Mouse (Mus musculus) hindlimb bud, embryonic 11.5 days (tissue): ENCODE results near the gene Neu1.
"Not testable (repeated sequence)": the region's sequence is repeated elsewhere in the genome, so short reads cannot be mapped to it uniquely, and the experiment has no call there.

Experiments used
- DNase-seq: peaks from one replicate; pipeline ENCODE4 v3.0.0-alpha.2; 2012; ENCODE audit warnings: low read depth, low spot score; ENCODE audit errors: extremely low spot score

Gene Neu1

DNA sequence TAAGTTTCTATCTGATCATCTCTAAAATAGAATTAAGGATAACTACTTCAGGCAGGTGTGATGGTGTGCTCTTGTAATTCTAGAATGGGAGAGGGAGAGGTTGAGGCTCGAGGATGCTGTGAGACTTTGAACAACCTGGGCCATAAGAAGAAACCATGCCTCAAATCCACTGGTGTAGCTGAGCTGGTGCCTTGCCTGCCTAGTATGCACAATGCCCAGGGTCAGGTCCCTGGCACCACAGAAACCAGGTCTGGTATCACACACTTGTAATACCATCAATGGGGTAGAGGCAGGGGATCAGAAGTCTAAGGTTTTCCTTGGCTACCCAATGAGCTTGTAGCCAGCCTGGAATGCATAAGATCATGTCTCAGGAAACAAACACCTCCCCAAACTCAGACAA lies 31.8 kb downstream of the Neu1 start:
- DNase-seq = no peak

DNA sequence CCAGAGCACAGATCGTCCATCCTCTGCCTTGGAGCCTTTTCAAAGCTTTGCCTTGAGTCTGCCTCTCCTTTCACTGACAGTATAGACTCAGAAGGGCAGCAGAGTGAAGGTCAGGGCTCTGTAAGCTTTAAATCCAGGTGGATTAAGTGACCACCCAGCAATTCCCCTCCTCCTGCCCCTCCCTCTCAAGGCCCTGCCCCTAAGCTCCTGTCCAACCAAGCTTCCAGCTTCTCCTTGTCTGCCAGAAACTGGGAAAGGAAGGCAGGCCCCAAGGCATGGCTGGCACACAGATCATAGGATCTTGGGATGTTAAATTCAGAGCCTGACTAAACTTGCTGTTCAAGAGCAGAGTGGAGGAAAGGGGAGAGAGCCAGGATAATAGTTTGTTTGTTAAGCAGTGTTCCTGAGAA lies 33.6 kb downstream of the Neu1 start:
- no peak for DNase-seq

DNA sequence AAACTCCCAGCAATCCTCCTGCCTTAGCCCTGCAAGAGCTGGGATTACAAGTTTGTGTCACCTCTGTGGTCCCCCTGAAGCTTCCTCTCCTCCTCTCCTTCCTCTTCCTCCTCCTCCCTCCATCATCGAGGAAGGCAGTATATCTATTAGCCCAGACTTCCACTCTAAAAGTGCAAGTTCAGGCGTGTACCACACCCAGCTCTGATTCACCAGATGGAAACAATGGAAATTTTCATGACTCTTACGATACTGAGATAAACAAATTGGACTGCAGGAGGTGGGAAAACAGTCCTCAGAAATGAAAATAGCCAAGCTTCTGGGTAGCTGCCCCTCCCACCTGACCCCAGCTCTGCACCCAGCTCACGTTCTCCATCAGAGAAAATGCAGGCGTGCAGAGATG lies 34.6 kb downstream of the Neu1 start:
- DNase-seq = no peak

DNA sequence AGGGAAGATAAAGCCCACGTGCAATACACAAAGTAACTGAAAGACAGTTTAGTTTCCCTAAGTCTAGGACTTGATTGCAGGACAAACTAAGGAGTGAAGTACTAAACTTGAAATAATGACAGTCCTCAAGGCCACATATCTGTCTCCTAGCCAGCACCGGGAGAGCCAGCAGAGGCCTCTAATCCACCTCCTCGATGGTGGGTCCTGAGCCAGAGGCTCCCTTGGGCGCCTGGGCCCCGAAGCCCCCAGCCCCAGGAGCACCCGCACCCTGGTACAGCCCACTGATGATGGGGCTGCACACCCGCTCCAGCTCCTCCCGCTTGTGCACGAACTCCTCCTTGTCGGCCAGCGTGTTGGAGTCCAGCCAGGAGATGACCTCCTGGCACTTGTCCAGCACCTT lies 38.8 kb downstream of the Neu1 start, which contains the start of gene Gm20481:
Gm20481 (plus strand) TSS at position 91 of the 400 bp plus-strand sequence.
- not testable (repeated sequence) for DNase-seq

DNA sequence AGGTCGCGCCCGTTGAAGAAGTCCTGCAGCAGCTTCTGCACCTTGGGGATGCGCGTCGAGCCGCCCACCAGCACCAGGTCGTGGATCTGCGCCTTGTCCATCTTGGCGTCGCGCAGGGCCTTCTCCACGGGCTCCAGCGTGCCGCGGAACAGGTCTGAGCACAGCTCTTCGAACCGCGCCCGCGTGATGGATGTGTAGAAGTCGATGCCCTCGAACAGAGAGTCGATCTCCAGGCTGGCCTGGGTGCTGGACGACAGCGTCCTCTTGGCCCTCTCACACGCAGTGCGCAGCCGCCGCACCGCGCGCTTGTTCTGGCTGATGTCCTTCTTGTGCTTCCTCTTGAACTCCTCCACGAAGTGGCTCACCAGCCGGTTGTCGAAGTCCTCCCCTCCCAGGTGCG lies 39.8 kb downstream of the Neu1 start:
- not testable (repeated sequence) for DNase-seq

DNA sequence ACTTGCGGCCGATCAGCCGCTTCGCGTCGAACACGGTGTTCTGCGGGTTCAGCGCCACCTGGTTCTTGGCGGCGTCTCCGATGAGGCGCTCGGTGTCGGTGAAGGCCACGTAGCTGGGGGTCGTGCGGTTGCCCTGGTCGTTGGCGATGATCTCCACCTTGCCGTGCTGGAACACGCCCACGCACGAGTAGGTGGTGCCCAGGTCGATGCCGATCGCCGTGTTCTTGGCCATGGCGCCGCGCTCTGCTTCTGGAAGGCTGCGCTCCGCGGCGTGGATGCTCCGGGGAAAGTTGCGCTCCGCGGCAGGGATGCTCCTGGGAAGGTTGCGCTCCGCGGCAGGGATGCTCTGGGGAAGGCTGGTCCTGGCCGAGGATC lies 40.6 kb downstream of the Neu1 start:
- DNase-seq = not testable (repeated sequence)

DNA sequence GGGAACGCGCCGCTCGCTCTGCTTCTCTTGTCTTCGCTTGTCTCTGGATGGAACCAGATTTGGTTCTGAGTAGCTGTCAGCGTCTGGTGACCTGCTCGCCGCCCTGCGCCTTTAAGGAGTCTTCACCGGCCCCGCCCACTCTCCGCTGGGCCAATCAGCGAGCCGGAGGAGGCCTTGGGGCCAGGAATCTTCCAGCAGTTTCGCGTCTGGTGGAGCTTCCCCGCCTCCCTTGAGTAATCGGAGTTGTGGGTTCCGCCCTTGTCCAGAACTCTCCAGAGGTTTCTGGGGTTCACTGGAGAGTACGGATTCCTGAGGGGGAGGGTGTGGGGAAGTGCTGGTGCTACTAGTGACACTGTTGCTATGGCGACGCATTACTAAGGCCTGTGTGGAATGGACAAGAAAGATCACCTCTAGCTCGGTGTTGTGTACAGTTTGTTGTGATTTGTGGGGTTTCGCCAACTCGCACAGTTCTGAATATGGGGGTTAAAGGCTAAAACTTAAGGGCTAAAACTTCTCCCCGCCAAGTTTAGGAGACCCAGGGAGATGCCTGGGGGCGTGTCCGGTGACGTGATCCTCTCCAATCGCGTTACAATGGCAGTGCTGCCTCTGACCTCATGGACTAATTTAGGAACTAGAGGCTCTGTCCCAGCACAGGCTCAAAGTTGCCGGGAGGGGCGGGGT lies 41.2 kb downstream of the Neu1 start, which contains the start of the genes Hspa1a and Hspa1l:
Hspa1a (minus strand) TSS at position 88 of the 681 bp plus-strand sequence.
Hspa1l (plus strand) TSS at position 635 of the 681 bp plus-strand sequence.
- DNase-seq = not testable (repeated sequence)

DNA sequence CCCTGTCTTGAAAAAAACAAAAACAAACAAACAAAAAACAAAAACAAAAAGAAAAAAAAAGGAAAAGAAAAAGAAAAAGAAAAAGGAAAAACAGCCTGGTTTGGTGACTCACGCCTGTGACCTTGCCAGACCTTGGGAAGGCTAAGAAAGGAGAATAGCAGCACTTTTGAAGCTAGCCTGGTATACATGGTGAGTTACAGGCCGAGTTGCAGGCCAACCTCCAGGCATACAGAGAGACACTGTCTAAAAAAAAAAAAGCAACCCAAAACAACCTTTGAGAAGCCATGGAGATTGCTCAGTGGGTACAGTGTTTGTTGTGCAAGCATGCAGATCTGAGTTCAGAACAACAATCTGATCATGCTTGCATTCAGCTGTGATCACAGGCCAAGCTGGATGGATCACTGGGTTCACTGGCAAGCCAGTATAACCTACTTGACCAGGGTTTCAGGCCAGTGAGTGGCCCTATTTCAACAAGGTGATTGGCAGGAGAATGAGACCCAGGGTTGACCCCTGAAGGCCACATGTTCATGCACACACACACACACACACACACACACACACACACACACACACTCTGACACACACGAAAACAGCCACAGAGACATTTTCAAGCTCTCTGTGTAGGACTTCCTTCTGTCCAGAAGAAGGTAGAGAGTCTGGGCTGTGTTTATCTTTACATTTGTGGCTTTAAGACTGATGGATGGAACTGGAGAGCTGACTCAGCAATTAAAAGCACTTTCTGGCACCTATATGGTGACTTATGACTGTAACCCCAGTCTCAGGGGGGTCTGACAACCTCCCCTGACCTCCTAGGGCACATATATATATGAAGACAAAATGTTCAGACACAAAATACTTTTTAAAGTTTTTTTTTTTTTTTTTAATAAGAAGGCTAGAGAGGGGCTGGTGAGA lies 44.8 kb downstream of the Neu1 start:
- no peak for DNase-seq

DNA sequence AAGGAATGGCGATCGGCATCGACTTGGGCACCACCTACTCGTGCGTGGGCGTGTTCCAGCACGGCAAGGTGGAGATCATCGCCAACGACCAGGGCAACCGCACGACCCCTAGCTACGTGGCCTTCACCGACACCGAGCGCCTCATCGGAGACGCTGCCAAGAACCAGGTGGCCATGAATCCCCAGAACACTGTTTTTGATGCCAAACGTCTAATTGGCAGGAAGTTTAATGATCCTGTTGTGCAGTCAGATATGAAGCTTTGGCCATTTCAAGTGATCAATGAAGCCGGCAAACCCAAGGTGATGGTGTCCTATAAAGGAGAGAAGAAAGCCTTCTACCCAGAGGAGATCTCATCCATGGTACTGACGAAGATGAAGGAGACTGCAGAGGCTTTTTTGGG lies 45.9 kb downstream of the Neu1 start:
- no peak for DNase-seq

DNA sequence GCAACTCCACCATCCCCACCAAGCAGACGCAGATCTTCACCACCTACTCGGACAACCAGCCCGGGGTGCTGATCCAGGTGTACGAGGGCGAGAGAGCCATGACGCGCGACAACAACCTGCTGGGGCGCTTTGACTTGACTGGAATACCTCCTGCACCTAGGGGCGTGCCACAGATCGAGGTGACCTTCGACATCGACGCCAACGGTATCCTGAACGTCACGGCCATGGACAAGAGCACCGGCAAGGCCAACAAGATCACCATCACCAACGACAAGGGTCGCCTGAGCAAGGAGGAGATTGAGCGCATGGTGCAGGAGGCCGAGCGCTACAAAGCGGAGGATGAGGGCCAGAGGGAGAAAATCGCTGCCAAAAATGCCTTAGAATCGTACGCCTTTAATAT lies 47.2 kb downstream of the Neu1 start:
- no peak for DNase-seq

DNA sequence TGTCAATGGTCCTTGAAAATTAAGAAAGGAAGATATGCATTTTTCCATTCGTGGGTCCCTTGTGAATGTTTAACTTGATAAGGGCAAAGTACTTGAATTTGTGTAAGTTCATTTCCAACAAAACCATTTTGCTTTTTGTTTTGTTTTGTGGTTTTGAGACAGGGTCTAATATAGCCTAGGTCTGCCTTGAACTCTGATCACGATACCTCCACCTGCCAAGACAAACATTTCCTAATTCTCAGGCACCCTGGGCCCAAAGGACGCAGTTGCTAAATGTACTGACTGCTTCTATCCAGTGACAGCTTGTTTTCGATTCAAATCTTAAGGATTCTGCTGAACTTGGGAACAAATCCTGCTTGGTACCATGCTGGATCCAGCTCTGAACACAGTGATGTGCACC lies 48.6 kb downstream of the Neu1 start:
- no peak for DNase-seq

DNA sequence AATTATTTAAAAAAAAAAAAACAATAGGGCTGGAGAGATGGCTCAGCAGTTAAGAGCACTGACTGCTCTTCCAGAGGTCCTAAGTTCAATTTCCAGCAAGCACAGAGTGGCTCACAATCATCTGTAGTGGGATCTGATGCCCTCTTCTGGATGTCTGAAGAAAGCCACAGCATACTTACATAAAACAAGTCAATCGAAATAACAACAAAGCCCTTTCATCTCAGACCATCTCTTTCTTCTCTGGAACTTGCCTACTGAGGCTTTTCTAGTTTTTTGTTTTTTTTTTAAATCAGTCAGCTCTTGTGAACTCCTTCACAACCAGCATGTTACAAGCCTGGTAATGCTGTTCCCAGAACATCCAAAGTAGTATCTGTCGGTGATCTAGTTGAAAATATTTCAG lies 49.6 kb downstream of the Neu1 start:
- DNase-seq = no peak

DNA sequence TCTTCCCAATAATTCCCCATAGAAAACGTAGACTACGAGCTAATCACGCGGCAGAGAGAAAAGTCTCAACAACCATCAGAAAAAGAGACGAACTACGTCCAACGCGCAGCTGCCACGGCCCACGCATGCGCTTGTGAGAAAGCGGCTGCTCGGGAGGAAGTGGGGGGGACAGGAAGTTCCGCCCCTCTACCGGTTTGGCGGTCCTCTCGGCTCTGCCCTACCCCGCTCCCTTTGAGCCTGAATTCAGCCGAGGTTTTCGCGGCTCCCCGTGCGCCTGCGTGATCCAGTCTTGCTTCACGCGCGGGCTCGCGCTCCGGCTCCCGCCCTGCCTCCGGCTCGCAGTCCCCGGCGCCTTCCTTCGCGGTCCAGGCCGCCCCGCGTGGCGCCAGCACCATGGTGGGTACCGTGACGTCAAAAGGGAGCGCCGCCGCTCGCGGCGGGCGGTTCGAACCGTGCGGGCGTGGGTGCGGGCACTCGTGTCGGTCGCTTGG lies 50.7 kb downstream of the Neu1 start, which contains the start of gene Lsm2:
Lsm2 (plus strand) TSS at position 173 of the 491 bp plus-strand sequence.
- DNase-seq = peak; percentile 60

DNA sequence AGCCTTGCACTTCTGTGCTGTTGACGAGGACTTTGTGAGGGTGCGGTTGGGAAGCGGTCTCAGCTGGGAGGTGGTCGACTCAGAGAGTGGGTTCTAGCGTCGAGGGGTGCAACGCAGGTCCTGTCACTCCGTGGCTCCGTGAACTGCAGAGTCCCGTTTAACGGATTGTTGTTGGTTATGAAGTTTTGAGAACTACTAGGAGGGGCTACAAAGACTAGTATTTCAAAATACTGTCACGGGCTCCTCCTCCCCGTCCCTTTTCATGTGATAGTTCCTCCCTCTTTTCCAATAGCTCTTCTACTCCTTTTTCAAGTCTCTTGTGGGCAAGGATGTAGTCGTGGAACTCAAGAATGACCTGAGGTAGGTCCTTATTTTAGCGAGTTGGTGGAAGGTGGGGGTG lies 51.3 kb downstream of the Neu1 start:
- no peak for DNase-seq

DNA sequence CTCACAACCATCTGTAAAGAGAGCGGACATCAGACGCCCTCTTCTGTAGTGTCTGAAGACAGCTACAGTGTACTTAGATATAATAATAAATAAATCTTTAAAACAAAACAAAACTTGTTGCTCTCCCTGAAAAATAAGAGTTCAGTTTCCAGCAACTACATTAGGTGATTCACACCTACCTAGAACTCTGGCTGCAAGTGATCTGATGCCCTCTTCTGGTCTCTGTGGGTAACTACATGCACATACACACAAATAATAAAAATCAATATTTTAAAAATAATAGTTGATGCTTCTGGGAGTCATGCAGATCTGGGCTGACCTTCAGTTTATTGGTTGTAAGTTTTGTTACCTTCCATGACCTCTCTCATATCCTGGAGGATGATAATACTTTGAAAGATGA lies 53.2 kb downstream of the Neu1 start:
- no peak for DNase-seq
